Mouse (Mus musculus) embryonic facial prominence, embryonic 10.5 days (tissue): ENCODE measurements at regions not wholly inside any gene's neighbourhood (a gene's known extent, or its start where the extent isn't known, plus 50 kb on each side); places are given as distances from the start of the nearest gene placed in this dataset.

Experiments
- DNase-seq: peaks from one replicate; pipeline ENCODE4 v3.0.0-alpha.2; 2017; ENCODE audit warnings: low spot score
- H3K27ac ChIP-seq: fragments of 300-500 bp; sonication (generic); replicated peaks from 2 replicates; pipeline ENCODE4 v1.5.1; 2016; ENCODE audit warnings: mild to moderate bottlenecking
- H3K27me3 ChIP-seq: fragments of 300-500 bp; sonication (generic); replicated peaks from 2 replicates; pipeline ENCODE4 v1.6.1; 2016; ENCODE audit warnings: low read depth, mild to moderate bottlenecking; ENCODE audit not compliant: poor library complexity, severe bottlenecking
- H3K36me3 ChIP-seq: fragments of 300-500 bp; sonication (generic); replicated peaks from 2 replicates; pipeline ENCODE4 v1.6.1; 2016; ENCODE audit warnings: mild to moderate bottlenecking, moderate library complexity
- H3K4me1 ChIP-seq: fragments of 300-500 bp; sonication (generic); 2 replicates; pipeline ENCODE4 v1.6.1; 2016
- H3K4me3 ChIP-seq: fragments of 300-500 bp; sonication (generic); 2 replicates; pipeline ENCODE4 v1.5.1; 2016; ENCODE audit warnings: mild to moderate bottlenecking, moderate library complexity
- H3K9me3 ChIP-seq: fragments of 300-500 bp; sonication (generic); 2 replicates; pipeline ENCODE4 v1.6.1; 2016; ENCODE audit warnings: mild to moderate bottlenecking
- WGBS: fragments of 180-500 bp; shearing (Covaris S2); methylation state at CpG from one replicate; pipeline ENCODE4 v1.1.7; 2016; 5-methylcytosine and 5-hydroxymethylcytosine counted together

GRCm38 (mm10) chr13:83206622-83207021 is 297.2 kb upstream of the Mef2c start:
- Histone ChIP-seq H3K4me1 (no peaks in the 10 kb centered on the region), H3K27me3 (no peaks in the 10 kb centered on the region), H3K27ac (no peak overlapping the region), H3K9me3 (no peaks in the 10 kb centered on the region), H3K36me3 (no peaks in the 10 kb centered on the region), H3K4me3 (no peak overlapping the region)
- WGBS = 88% methylated on average over 1 of the region's 1 CpGs
- no peak for DNase-seq

GRCm38 (mm10) chr13:83207513-83207912 is 296.3 kb upstream of the Mef2c start:
- 84% methylated on average over 4 of the region's 4 CpGs for WGBS
- Histone ChIP-seq H3K9me3 (no peaks in the 10 kb centered on the region), H3K27ac (no peak overlapping the region), H3K4me3 (no peak overlapping the region), H3K36me3 (no peaks in the 10 kb centered on the region), H3K4me1 (no peaks in the 10 kb centered on the region), H3K27me3 (no peaks in the 10 kb centered on the region)
- DNase-seq = no peak

GRCm38 (mm10) chr13:83208111-83208510 is 295.7 kb upstream of the Mef2c start:
- 76% methylated on average over 5 of the region's 5 CpGs for WGBS
- Histone ChIP-seq H3K36me3 (no peaks in the 10 kb centered on the region), H3K27ac (no peak overlapping the region), H3K4me1 (no peaks in the 10 kb centered on the region), H3K9me3 (no peaks in the 10 kb centered on the region), H3K27me3 (no peaks in the 10 kb centered on the region), H3K4me3 (no peak overlapping the region)
- DNase-seq = no peak

- no peak for DNase-seq
- H3K27ac ChIP-seq = no peak overlapping the region
- H3K36me3 ChIP-seq = no peaks in the 10 kb centered on the region
- no peaks in the 10 kb centered on the region for H3K9me3 ChIP-seq
- no peaks in the 10 kb centered on the region for H3K27me3 ChIP-seq
- H3K4me3 ChIP-seq = no peak overlapping the region
- no peaks in the 10 kb centered on the region for H3K4me1 ChIP-seq
These were observed 289.0 kb upstream of the Mef2c start for GRCm38 (mm10) chr13:83214811-83215210.

- H3K4me1 ChIP-seq = no peaks in the 10 kb centered on the region
- 90% methylated on average over 3 of the region's 3 CpGs for WGBS
- H3K27ac ChIP-seq = no peak overlapping the region
These were observed 287.4 kb upstream of the Mef2c start for GRCm38 (mm10) chr13:83216454-83216853.

GRCm38 (mm10) chr13:83252452-83252851 is 251.4 kb upstream of the Mef2c start:
- Histone ChIP-seq H3K36me3 (no peaks in the 10 kb centered on the region), H3K9me3 (no peaks in the 10 kb centered on the region), H3K4me3 (no peak overlapping the region), H3K27ac (no peak overlapping the region), H3K4me1 (no peaks in the 10 kb centered on the region), H3K27me3 (no peaks in the 10 kb centered on the region)
- DNase-seq = no peak
- 95% methylated on average over 1 of the region's 1 CpGs for whole genome bisulfite sequencing

More at GRCm38 (mm10) chr13:83216454-83216853, 287.4 kb upstream of the Mef2c start:
- Histone ChIP-seq H3K27me3 (no peaks in the 10 kb centered on the region), H3K4me3 (no peak overlapping the region), H3K9me3 (no peaks in the 10 kb centered on the region), H3K36me3 (no peaks in the 10 kb centered on the region)
- no peak for DNase-seq

- 93% methylated on average over 1 of the region's 1 CpGs for WGBS
- H3K4me3 ChIP-seq = no peak overlapping the region
- no peak for DNase-seq
- H3K36me3 ChIP-seq = no peaks in the 10 kb centered on the region
- H3K27me3 ChIP-seq = no peaks in the 10 kb centered on the region
- H3K27ac ChIP-seq = no peak overlapping the region
- H3K4me1 ChIP-seq = no peaks in the 10 kb centered on the region
- no peaks in the 10 kb centered on the region for H3K9me3 ChIP-seq
These were observed 237.2 kb upstream of the Mef2c start for GRCm38 (mm10) chr13:83266591-83266990.

GRCm38 (mm10) chr13:83268663-83269062 is 235.2 kb upstream of the Mef2c start:
- 85% methylated on average over 3 of the region's 3 CpGs for WGBS

GRCm38 (mm10) chr13:83278695-83279094 is 225.1 kb upstream of the Mef2c start:
- H3K9me3 ChIP-seq = no peaks in the 10 kb centered on the region
- DNase-seq = no peak
- H3K4me1 ChIP-seq = no peaks in the 10 kb centered on the region
- 73% methylated on average over 1 of the region's 1 CpGs for WGBS
- H3K27me3 ChIP-seq = no peaks in the 10 kb centered on the region
- H3K36me3 ChIP-seq = no peaks in the 10 kb centered on the region
- no peak overlapping the region for H3K4me3 ChIP-seq
- no peak overlapping the region for H3K27ac ChIP-seq

More at GRCm38 (mm10) chr13:83268663-83269062, 235.2 kb upstream of the Mef2c start:
- Histone ChIP-seq H3K27ac (no peak overlapping the region), H3K4me3 (no peak overlapping the region), H3K4me1 (no peaks in the 10 kb centered on the region), H3K27me3 (no peaks in the 10 kb centered on the region), H3K9me3 (no peaks in the 10 kb centered on the region), H3K36me3 (no peaks in the 10 kb centered on the region)
- DNase-seq = no peak

GRCm38 (mm10) chr13:83307696-83308095 is 196.1 kb upstream of the Mef2c start:
- no peak overlapping the region for H3K27ac ChIP-seq

GRCm38 (mm10) chr13:83328488-83328887 is 175.3 kb upstream of the Mef2c start:
- no peaks in the 10 kb centered on the region for H3K36me3 ChIP-seq
- no peaks in the 10 kb centered on the region for H3K9me3 ChIP-seq
- no peak overlapping the region for H3K27ac ChIP-seq
- no peak for DNase-seq
- WGBS = 83% methylated on average over 4 of the region's 4 CpGs
- H3K4me1 ChIP-seq = no peaks in the 10 kb centered on the region
- H3K4me3 ChIP-seq = no peak overlapping the region
- H3K27me3 ChIP-seq = no peaks in the 10 kb centered on the region

More at GRCm38 (mm10) chr13:83307696-83308095, 196.1 kb upstream of the Mef2c start:
- H3K27me3 ChIP-seq = no peaks in the 10 kb centered on the region
- no peak overlapping the region for H3K4me3 ChIP-seq
- H3K4me1 ChIP-seq = no peaks in the 10 kb centered on the region
- no peak for DNase-seq
- H3K9me3 ChIP-seq = no peaks in the 10 kb centered on the region
- H3K36me3 ChIP-seq = no peaks in the 10 kb centered on the region
- WGBS = 93% methylated on average over 3 of the region's 3 CpGs

GRCm38 (mm10) chr13:83333728-83334127 is 170.1 kb upstream of the Mef2c start:
- no peaks in the 10 kb centered on the region for H3K36me3 ChIP-seq
- no peaks in the 10 kb centered on the region for H3K27me3 ChIP-seq
- H3K4me3 ChIP-seq = no peak overlapping the region
- no peaks in the 10 kb centered on the region for H3K4me1 ChIP-seq
- H3K9me3 ChIP-seq = no peaks in the 10 kb centered on the region
- 79% methylated on average over 5 of the region's 5 CpGs for WGBS
- no peak for DNase-seq
- H3K27ac ChIP-seq = no peak overlapping the region

- Histone ChIP-seq H3K36me3 (no peaks in the 10 kb centered on the region), H3K27me3 (no peaks in the 10 kb centered on the region), H3K27ac (no peak overlapping the region), H3K9me3 (no peaks in the 10 kb centered on the region), H3K4me3 (no peak overlapping the region), H3K4me1 (no peaks in the 10 kb centered on the region)
- no peak for DNase-seq
- 84% methylated on average over 14 of the region's 14 CpGs for WGBS
These were observed 159.1 kb upstream of the Mef2c start for GRCm38 (mm10) chr13:83344611-83345319.
